Mouse (Mus musculus) intestine, embryonic 14.5 days (tissue): ENCODE data around the gene Tec. TPM values are rescaled to one million over a fixed set of nuclear protein-coding genes. Genes with fewer than 3 reads are reported as not detected.

Source experiments
- ATAC-seq: fragments of 200-750 bp; cut with Nextera tagmentation; replicated peaks from 2 replicates; pipeline ENCODE4 v1.8.0; 2017; ENCODE audit warnings: low read depth, moderate number of reproducible peaks, moderate TSS enrichment, moderate library complexity; ENCODE audit not compliant: low FRiP score, low TSS enrichment
- DNase-seq: peaks from one replicate; pipeline ENCODE4 v3.0.0-alpha.2; 2018; ENCODE audit warnings: low spot score
- H3K27ac ChIP-seq: fragments of 300-500 bp; sonication (generic); 2 replicates; pipeline ENCODE4 v1.5.1; 2014; ENCODE audit warnings: low read depth, mild to moderate bottlenecking, control low read depth
- H3K27me3 ChIP-seq: fragments of 300-500 bp; sonication (generic); replicated peaks from 2 replicates; pipeline ENCODE4 v1.6.1; 2014; ENCODE audit warnings: low read length, control low read depth; ENCODE audit not compliant: control insufficient read depth, insufficient read depth
- H3K36me3 ChIP-seq: fragments of 300-500 bp; sonication (generic); 2 replicates; pipeline ENCODE4 v1.6.1; 2014; ENCODE audit warnings: low read length, control low read depth; ENCODE audit not compliant: control insufficient read depth, insufficient read depth
- H3K4me1 ChIP-seq: fragments of 300-500 bp; sonication (generic); replicated peaks from 2 replicates; pipeline ENCODE4 v1.6.1; 2014; ENCODE audit warnings: low read length, control low read depth, mixed read lengths; ENCODE audit not compliant: control insufficient read depth, insufficient read depth
- H3K4me2 ChIP-seq: fragments of 300-500 bp; sonication (generic); 2 replicates; pipeline ENCODE4 v1.6.1; 2014; ENCODE audit warnings: low read length
- H3K4me3 ChIP-seq: fragments of 300-500 bp; sonication (generic); 2 replicates; pipeline ENCODE4 v1.5.1; 2014; ENCODE audit warnings: low read depth, low read length, control low read depth, mixed read lengths
- H3K9ac ChIP-seq: fragments of 300-500 bp; sonication (generic); 2 replicates; pipeline ENCODE4 v1.6.1; 2014; ENCODE audit warnings: mild to moderate bottlenecking, low read length
- H3K9me3 ChIP-seq: fragments of 300-500 bp; sonication (generic); 2 replicates; pipeline ENCODE4 v1.6.1; 2016; ENCODE audit warnings: low read length, control low read depth; ENCODE audit not compliant: control insufficient read depth
- WGBS: fragments of 180-500 bp; shearing (Covaris S2); extraction: QIAGEN DNeasy Blood & Tissue Kit; methylation state at CpG from one replicate; pipeline ENCODE4 v1.1.7; 2014; 5-methylcytosine and 5-hydroxymethylcytosine counted together
- polyA plus RNA-seq: library from polyadenylated mRNA; unstranded; fragments of >200 nt; fragmentation: Nextera tagmentation; extraction: Ambion mirVana; gene quantifications from 2 replicates; pipeline ENCODE4 v1.2.1, GENCODE M21; 2014

The Tec gene
- polyA plus RNA-seq, 1 experiment from 2014 or later: 13.7 TPM

GRCm38 (mm10) chr5:72844294-72844693 lies 24.0 kb downstream of the Tec start:
- Histone ChIP-seq H3K9ac (no peak overlapping the region), H3K36me3 (no peaks in the 10 kb centered on the region), H3K4me3 (no peak overlapping the region), H3K27ac (no peak overlapping the region), H3K4me1 (peaks cover 9% of the 10 kb centered on the region), H3K9me3 (peaks cover 7% of the 10 kb centered on the region; the same call in 1 of the 2 replicates), H3K4me2 (no peak overlapping the region), H3K27me3 (no peaks in the 10 kb centered on the region)
- WGBS: 21% methylated on average over 2 of the region's 2 CpGs
- DNase-seq (no peak), ATAC-seq (no peak)

GRCm38 (mm10) chr5:72839655-72840054 lies 28.6 kb downstream of the Tec start:
- H3K27ac ChIP-seq: no peak overlapping the region
- ATAC-seq (no peak), DNase-seq (no peak)
- H3K9me3 ChIP-seq: peaks cover 7% of the 10 kb centered on the region; the same call in 1 of the 2 replicates
- H3K4me2 ChIP-seq: no peak overlapping the region
- no peaks in the 10 kb centered on the region for H3K27me3 ChIP-seq
- 80% methylated on average over 3 of the region's 3 CpGs for WGBS
- no peak overlapping the region for H3K4me3 ChIP-seq
- H3K36me3 ChIP-seq: no peaks in the 10 kb centered on the region
- no peak overlapping the region for H3K9ac ChIP-seq
- peaks cover 9% of the 10 kb centered on the region for H3K4me1 ChIP-seq

- no peak overlapping the region for H3K4me3 ChIP-seq
- no peak overlapping the region for H3K9ac ChIP-seq
- no peaks in the 10 kb centered on the region for H3K36me3 ChIP-seq
- 47% methylated on average over 2 of the region's 2 CpGs for WGBS
- H3K9me3 ChIP-seq: peaks cover 7% of the 10 kb centered on the region; the same call in 1 of the 2 replicates
- H3K27me3 ChIP-seq: no peaks in the 10 kb centered on the region
- peaks cover 3% of the 10 kb centered on the region for H3K4me1 ChIP-seq
- no peak overlapping the region for H3K4me2 ChIP-seq
- no peak overlapping the region for H3K27ac ChIP-seq
- no peak for ATAC-seq
- DNase-seq: no peak
Observed at GRCm38 (mm10) chr5:72838976-72839375, 29.3 kb downstream of the Tec start.

- no peak overlapping the region for H3K4me3 ChIP-seq
- no peak overlapping the region for H3K4me2 ChIP-seq
- no peak overlapping the region for H3K27ac ChIP-seq
- no peak for ATAC-seq
- peaks cover under 1% of the 10 kb centered on the region; the same call in 1 of the 2 replicates for H3K9me3 ChIP-seq
- no peaks in the 10 kb centered on the region for H3K27me3 ChIP-seq
- H3K36me3 ChIP-seq: no peaks in the 10 kb centered on the region
- 88% methylated on average over 3 of the region's 3 CpGs for WGBS
- no peak for DNase-seq
- H3K4me1 ChIP-seq: no peaks in the 10 kb centered on the region
- no peak overlapping the region for H3K9ac ChIP-seq
Observed at GRCm38 (mm10) chr5:72835656-72836055, 32.6 kb downstream of the Tec start.

DNA sequence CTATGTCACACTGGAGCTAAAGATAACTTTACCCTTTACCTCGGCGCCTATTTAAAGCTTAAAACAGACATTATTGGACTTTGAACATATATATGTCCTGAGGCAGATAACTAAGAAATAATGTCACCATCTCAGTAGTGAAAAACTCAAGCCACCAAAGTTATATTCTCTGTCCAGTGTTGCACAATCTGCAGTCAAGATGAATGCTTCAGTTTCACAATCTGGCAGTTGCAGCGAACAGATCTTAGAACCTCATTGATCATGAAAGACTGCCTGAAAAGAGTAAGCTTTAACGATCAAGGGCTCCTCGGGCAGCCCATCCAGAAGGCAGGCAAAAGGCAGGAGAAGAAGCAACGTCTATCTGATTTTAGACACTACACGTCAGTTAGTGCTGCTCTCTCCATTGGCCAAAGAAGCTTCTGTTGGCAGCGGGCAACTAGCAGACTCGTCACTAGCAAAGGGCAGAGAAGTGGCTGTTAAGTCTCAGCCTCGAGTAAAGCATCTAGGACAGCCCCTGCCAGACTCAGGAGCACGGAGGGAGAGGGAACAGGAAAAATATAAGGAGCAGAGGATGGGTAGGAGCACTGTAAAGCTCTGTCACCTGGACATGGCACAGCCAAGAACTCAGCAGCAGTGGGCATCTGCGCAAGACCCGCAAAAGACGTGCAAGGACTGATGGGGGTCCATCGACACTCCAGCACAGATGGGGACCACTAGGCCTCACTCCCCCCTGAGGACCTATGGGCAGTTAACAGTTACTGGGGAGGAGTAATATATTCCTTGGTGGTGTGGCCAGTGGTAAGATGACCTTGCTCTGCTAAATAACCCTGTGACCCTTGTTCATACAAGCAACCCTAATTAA lies 35.1 kb downstream of the Tec start:
- Histone ChIP-seq H3K9me3 (no peaks in the 10 kb centered on the region), H3K27ac (no peak overlapping the region), H3K36me3 (no peaks in the 10 kb centered on the region), H3K4me1 (no peaks in the 10 kb centered on the region), H3K27me3 (no peaks in the 10 kb centered on the region), H3K4me2 (no peak overlapping the region), H3K4me3 (no peak overlapping the region), H3K9ac (no peak overlapping the region)
- ATAC-seq: no peak
- DNase-seq: no peak
- whole genome bisulfite sequencing: 77% methylated on average over 15 of the region's 15 CpGs

- Histone ChIP-seq H3K4me1 (no peaks in the 10 kb centered on the region), H3K9me3 (no peaks in the 10 kb centered on the region), H3K9ac (no peak overlapping the region), H3K27ac (no peak overlapping the region), H3K4me3 (no peak overlapping the region), H3K4me2 (no peak overlapping the region), H3K36me3 (no peaks in the 10 kb centered on the region), H3K27me3 (no peaks in the 10 kb centered on the region)
- WGBS: 86% methylated on average over 7 of the region's 7 CpGs
- no peak for ATAC-seq
- DNase-seq: no peak
Observed at GRCm38 (mm10) chr5:72832191-72832590, 36.1 kb downstream of the Tec start.

- 89% methylated on average over 5 of the region's 5 CpGs for WGBS
- H3K9ac ChIP-seq: no peak overlapping the region
Observed at GRCm38 (mm10) chr5:72830988-72831610, 37.2 kb downstream of the Tec start.

GRCm38 (mm10) chr5:72829506-72830067 lies 38.7 kb downstream of the Tec start:
- H3K36me3 ChIP-seq: no peaks in the 10 kb centered on the region
- no peaks in the 10 kb centered on the region for H3K9me3 ChIP-seq
- no peak overlapping the region for H3K9ac ChIP-seq
- ATAC-seq: 0 out of 2 replicates have a peak, but pooled peaks have one; percentile 23
- no peak overlapping the region for H3K4me2 ChIP-seq
- H3K27me3 ChIP-seq: no peaks in the 10 kb centered on the region
- H3K4me3 ChIP-seq: no peak overlapping the region
- H3K27ac ChIP-seq: no peak overlapping the region
- H3K4me1 ChIP-seq: no peaks in the 10 kb centered on the region
- 84% methylated on average over 7 of the region's 7 CpGs for WGBS
- no peak for DNase-seq

More at GRCm38 (mm10) chr5:72830988-72831610, 37.2 kb downstream of the Tec start:
- no peaks in the 10 kb centered on the region for H3K27me3 ChIP-seq
- no peaks in the 10 kb centered on the region for H3K36me3 ChIP-seq
- no peak overlapping the region for H3K4me3 ChIP-seq
- DNase-seq: no peak
- no peak overlapping the region for H3K4me2 ChIP-seq
- H3K27ac ChIP-seq: no peak overlapping the region
- no peaks in the 10 kb centered on the region for H3K4me1 ChIP-seq
- no peaks in the 10 kb centered on the region for H3K9me3 ChIP-seq
- ATAC-seq: no peak
